ENCODE assay signal across 16 mouse cellular contexts in the genomic region with DNA sequence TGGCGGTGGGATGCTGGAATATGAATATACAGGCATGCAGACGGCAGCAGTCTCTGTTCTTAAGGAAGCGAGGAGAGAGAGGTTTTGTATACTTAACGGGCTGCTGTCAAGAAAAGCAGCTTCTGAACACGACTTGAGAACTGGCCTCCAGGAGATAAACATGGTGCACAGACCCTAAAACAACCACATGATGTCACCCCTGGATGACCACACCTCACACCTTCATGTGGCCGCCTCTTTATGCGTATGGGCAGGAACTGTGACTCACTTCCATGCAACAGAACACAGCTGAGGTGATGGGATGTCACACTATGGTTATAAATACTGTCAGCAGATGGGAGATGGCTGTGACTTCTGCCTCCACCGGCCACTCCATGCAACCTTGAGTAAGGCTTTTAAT.
"Had no signal": no experiment of that assay in that cellular context is flagged by ENCODE, and none has a peak within 500 bp of the region (broad histone marks: within the 10 kb centered on the region; RNA-seq: fewer than 3 reads in every experiment).

No protein-coding gene starts in this region.

- H3K27ac ChIP-seq: neural tube, embryonic 13.5 days; neural tube, embryonic 15.5 days; stomach, embryonic 15.5 days; stomach, postnatal 0 days had no signal

- H3K4me1 ChIP-seq: neural tube, embryonic 15.5 days had no signal

- H3K9ac ChIP-seq: neural tube, embryonic 13.5 days; neural tube, embryonic 15.5 days; stomach, embryonic 15.5 days had no signal

- DNase-seq: retina, postnatal 1 day; right cerebral cortex, adult 18-20 months; right cerebral cortex, postnatal 14 days; right cerebral cortex, postnatal 25 days; right cerebral cortex, postnatal 4 days; spleen, adult 18-20 months; thymus, adult 18-20 months; thymus, adult 2 months; thymus, postnatal 14 days; thymus, postnatal 25 days; thymus, postnatal 36 days; thymus, postnatal 4 days had no signal

- H3K9me3 ChIP-seq: neural tube, embryonic 13.5 days; neural tube, embryonic 15.5 days; stomach, embryonic 15.5 days had no signal

- H3K36me3 ChIP-seq: neural tube, embryonic 13.5 days; neural tube, embryonic 15.5 days; stomach, embryonic 15.5 days had no signal

- H3K4me3 ChIP-seq: neural tube, embryonic 13.5 days; neural tube, embryonic 15.5 days; stomach, embryonic 15.5 days had no signal

- H3K4me2 ChIP-seq: neural tube, embryonic 13.5 days; neural tube, embryonic 15.5 days; stomach, embryonic 15.5 days had no signal

- H3K27me3 ChIP-seq: neural tube, embryonic 13.5 days; neural tube, embryonic 15.5 days; stomach, embryonic 15.5 days had no signal
